Mouse (Mus musculus): Measurements from ENCODE around the gene Slco1a1. TPM values are rescaled to one million over a fixed set of nuclear protein-coding genes. Genes with fewer than 3 reads are reported as not detected.
A peak's percentile ranks its signal among the peaks of the same experiment; 100 is the strongest.

Slco1a1 gene
- not detected in 2 replicates for polyA plus RNA-seq (2014; fragmentation: Nextera tagmentation; extraction: Ambion mirVana)

- Histone ChIP-seq H3K9ac (replicated peaks; ENCODE audit: low read length) (no peak within 1 kb of the TSS), H3K27ac (replicated peaks; ENCODE audit: low read depth, low read length) (no peak within 1 kb of the TSS), H3K9me3 (ENCODE audit: control insufficient read depth, low read length) (no peaks in the 10 kb centered on the region), H3K4me3 (replicated peaks; ENCODE audit: low read depth, low read length) (no peak within 1 kb of the TSS), H3K4me1 (ENCODE audit: control insufficient read depth, insufficient read depth, low read length) (no peaks in the 10 kb centered on the region), H3K36me3 (ENCODE audit: control insufficient read depth, insufficient read depth, low read length) (no peaks in the 10 kb centered on the region), H3K4me2 (ENCODE audit: low read length) (no peak within 1 kb of the TSS), H3K27me3 (ENCODE audit: control insufficient read depth, insufficient read depth, low read length) (no peaks in the 10 kb centered on the region)
- no peak for DNase-seq
- ATAC-seq (ENCODE audit: low FRiP score, low TSS enrichment): no peak
Measured at GRCm38 (mm10) chr6:141946862-141947261, at the start of gene Slco1a1. Gene Slco1a1 (minus strand): TSS chr6:141946962.

GRCm38 (mm10) chr6:141986772-141987171 is 40.0 kb upstream of the Slco1a1 start:
- over 99% methylated on average over 6 of the region's 6 CpGs for WGBS
- ATAC-seq (ENCODE audit: low FRiP score, low TSS enrichment) (no peak), DNase-seq (no peak)
- no peaks in the 10 kb centered on the region for H3K36me3 ChIP-seq (ENCODE audit: control insufficient read depth, insufficient read depth, low read length)
- no peak overlapping the region for H3K27ac ChIP-seq (replicated peaks; ENCODE audit: low read depth, low read length)
- no peak overlapping the region for H3K9ac ChIP-seq (replicated peaks; ENCODE audit: low read length)
- H3K9me3 ChIP-seq (ENCODE audit: control insufficient read depth, low read length): no peaks in the 10 kb centered on the region
- H3K4me1 ChIP-seq (ENCODE audit: control insufficient read depth, insufficient read depth, low read length): no peaks in the 10 kb centered on the region
- H3K4me2 ChIP-seq (ENCODE audit: low read length): no peak overlapping the region
- H3K4me3 ChIP-seq (replicated peaks; ENCODE audit: low read depth, low read length): no peak overlapping the region
- H3K27me3 ChIP-seq (ENCODE audit: control insufficient read depth, insufficient read depth, low read length): no peaks in the 10 kb centered on the region

GRCm38 (mm10) chr6:141984644-141985043 is 37.9 kb upstream of the Slco1a1 start:
- Histone ChIP-seq H3K9me3 (ENCODE audit: control insufficient read depth, low read length) (no peaks in the 10 kb centered on the region), H3K27ac (replicated peaks; ENCODE audit: low read depth, low read length) (no peak overlapping the region), H3K9ac (replicated peaks; ENCODE audit: low read length) (no peak overlapping the region), H3K36me3 (ENCODE audit: control insufficient read depth, insufficient read depth, low read length) (no peaks in the 10 kb centered on the region), H3K27me3 (ENCODE audit: control insufficient read depth, insufficient read depth, low read length) (no peaks in the 10 kb centered on the region), H3K4me2 (ENCODE audit: low read length) (no peak overlapping the region), H3K4me3 (replicated peaks; ENCODE audit: low read depth, low read length) (no peak overlapping the region), H3K4me1 (ENCODE audit: control insufficient read depth, insufficient read depth, low read length) (no peaks in the 10 kb centered on the region)
- ATAC-seq (ENCODE audit: low FRiP score, low TSS enrichment): 0 out of 2 replicates have a peak, but pooled peaks have one; percentile 3
- WGBS: 89% methylated on average over 3 of the region's 3 CpGs
- DNase-seq: no peak

- 78% methylated on average over 1 of the region's 1 CpGs for WGBS
- no peak overlapping the region for H3K9ac ChIP-seq (replicated peaks; ENCODE audit: low read length)
- ATAC-seq (ENCODE audit: low FRiP score, low TSS enrichment): no peak
Measured at GRCm38 (mm10) chr6:141962420-141962819, 15.7 kb upstream of the Slco1a1 start.

GRCm38 (mm10) chr6:141961861-141962260 is 15.1 kb upstream of the Slco1a1 start:
- H3K9me3 ChIP-seq (ENCODE audit: control insufficient read depth, low read length): no peaks in the 10 kb centered on the region
- no peaks in the 10 kb centered on the region for H3K4me1 ChIP-seq (ENCODE audit: control insufficient read depth, insufficient read depth, low read length)
- no peak overlapping the region for H3K27ac ChIP-seq (replicated peaks; ENCODE audit: low read depth, low read length)
- DNase-seq: no peak
- H3K36me3 ChIP-seq (ENCODE audit: control insufficient read depth, insufficient read depth, low read length): no peaks in the 10 kb centered on the region
- no peak overlapping the region for H3K4me3 ChIP-seq (replicated peaks; ENCODE audit: low read depth, low read length)
- ATAC-seq (ENCODE audit: low FRiP score, low TSS enrichment): no peak
- no peak overlapping the region for H3K4me2 ChIP-seq (ENCODE audit: low read length)
- WGBS: 91% methylated on average over 3 of the region's 3 CpGs
- no peak overlapping the region for H3K9ac ChIP-seq (replicated peaks; ENCODE audit: low read length)
- H3K27me3 ChIP-seq (ENCODE audit: control insufficient read depth, insufficient read depth, low read length): no peaks in the 10 kb centered on the region

More at GRCm38 (mm10) chr6:141962420-141962819, 15.7 kb upstream of the Slco1a1 start:
- no peak overlapping the region for H3K4me3 ChIP-seq (replicated peaks; ENCODE audit: low read depth, low read length)
- no peaks in the 10 kb centered on the region for H3K27me3 ChIP-seq (ENCODE audit: control insufficient read depth, insufficient read depth, low read length)
- H3K9me3 ChIP-seq (ENCODE audit: control insufficient read depth, low read length): no peaks in the 10 kb centered on the region
- no peak for DNase-seq
- no peak overlapping the region for H3K27ac ChIP-seq (replicated peaks; ENCODE audit: low read depth, low read length)
- H3K4me2 ChIP-seq (ENCODE audit: low read length): no peak overlapping the region
- no peaks in the 10 kb centered on the region for H3K4me1 ChIP-seq (ENCODE audit: control insufficient read depth, insufficient read depth, low read length)
- H3K36me3 ChIP-seq (ENCODE audit: control insufficient read depth, insufficient read depth, low read length): no peaks in the 10 kb centered on the region

- H3K36me3 ChIP-seq (ENCODE audit: control insufficient read depth, insufficient read depth, low read length): no peaks in the 10 kb centered on the region
- no peak overlapping the region for H3K27ac ChIP-seq (replicated peaks; ENCODE audit: low read depth, low read length)
- no peaks in the 10 kb centered on the region for H3K27me3 ChIP-seq (ENCODE audit: control insufficient read depth, insufficient read depth, low read length)
- whole genome bisulfite sequencing: 81% methylated on average over 5 of the region's 5 CpGs
- H3K4me1 ChIP-seq (ENCODE audit: control insufficient read depth, insufficient read depth, low read length): no peaks in the 10 kb centered on the region
- H3K4me3 ChIP-seq (replicated peaks; ENCODE audit: low read depth, low read length): no peak overlapping the region
- DNase-seq (no peak), ATAC-seq (ENCODE audit: low FRiP score, low TSS enrichment) (no peak)
- H3K9ac ChIP-seq (replicated peaks; ENCODE audit: low read length): no peak overlapping the region
- no peaks in the 10 kb centered on the region for H3K9me3 ChIP-seq (ENCODE audit: control insufficient read depth, low read length)
- H3K4me2 ChIP-seq (ENCODE audit: low read length): no peak overlapping the region
Measured at GRCm38 (mm10) chr6:141960482-141960881, 13.7 kb upstream of the Slco1a1 start.

- H3K4me1 ChIP-seq (ENCODE audit: control insufficient read depth, insufficient read depth, low read length): no peaks in the 10 kb centered on the region
- no peaks in the 10 kb centered on the region for H3K36me3 ChIP-seq (ENCODE audit: control insufficient read depth, insufficient read depth, low read length)
- ATAC-seq (ENCODE audit: low FRiP score, low TSS enrichment) (no peak), DNase-seq (no peak)
- no peak overlapping the region for H3K4me3 ChIP-seq (replicated peaks; ENCODE audit: low read depth, low read length)
- H3K9ac ChIP-seq (replicated peaks; ENCODE audit: low read length): no peak overlapping the region
- H3K27me3 ChIP-seq (ENCODE audit: control insufficient read depth, insufficient read depth, low read length): no peaks in the 10 kb centered on the region
- H3K9me3 ChIP-seq (ENCODE audit: control insufficient read depth, low read length): no peaks in the 10 kb centered on the region
- no peak overlapping the region for H3K27ac ChIP-seq (replicated peaks; ENCODE audit: low read depth, low read length)
- H3K4me2 ChIP-seq (ENCODE audit: low read length): no peak overlapping the region
- WGBS: 87% methylated on average over 1 of the region's 1 CpGs
Measured at GRCm38 (mm10) chr6:141940451-141940850, 6.3 kb downstream of the Slco1a1 start.

- DNase-seq (no peak), ATAC-seq (ENCODE audit: low FRiP score, low TSS enrichment) (no peak)
- 65% methylated on average over 2 of the region's 2 CpGs for WGBS
- Histone ChIP-seq H3K27ac (replicated peaks; ENCODE audit: low read depth, low read length) (no peak overlapping the region), H3K4me3 (replicated peaks; ENCODE audit: low read depth, low read length) (no peak overlapping the region), H3K4me1 (ENCODE audit: control insufficient read depth, insufficient read depth, low read length) (no peaks in the 10 kb centered on the region), H3K4me2 (ENCODE audit: low read length) (no peak overlapping the region), H3K36me3 (ENCODE audit: control insufficient read depth, insufficient read depth, low read length) (no peaks in the 10 kb centered on the region), H3K27me3 (ENCODE audit: control insufficient read depth, insufficient read depth, low read length) (no peaks in the 10 kb centered on the region), H3K9ac (replicated peaks; ENCODE audit: low read length) (no peak overlapping the region), H3K9me3 (ENCODE audit: control insufficient read depth, low read length) (no peaks in the 10 kb centered on the region)
Measured at GRCm38 (mm10) chr6:141898197-141898596, 48.6 kb downstream of the Slco1a1 start.

- ATAC-seq (ENCODE audit: low FRiP score, low TSS enrichment) (no peak), DNase-seq (no peak)
- H3K4me2 ChIP-seq (ENCODE audit: low read length): no peak overlapping the region
- H3K27ac ChIP-seq (replicated peaks; ENCODE audit: low read depth, low read length): no peak overlapping the region
- no peak overlapping the region for H3K4me3 ChIP-seq (replicated peaks; ENCODE audit: low read depth, low read length)
- H3K9me3 ChIP-seq (ENCODE audit: control insufficient read depth, low read length): no peaks in the 10 kb centered on the region
- H3K27me3 ChIP-seq (ENCODE audit: control insufficient read depth, insufficient read depth, low read length): no peaks in the 10 kb centered on the region
- WGBS: 62% methylated on average over 2 of the region's 2 CpGs
- H3K9ac ChIP-seq (replicated peaks; ENCODE audit: low read length): no peak overlapping the region
- no peaks in the 10 kb centered on the region for H3K36me3 ChIP-seq (ENCODE audit: control insufficient read depth, insufficient read depth, low read length)
- no peaks in the 10 kb centered on the region for H3K4me1 ChIP-seq (ENCODE audit: control insufficient read depth, insufficient read depth, low read length)
Measured at GRCm38 (mm10) chr6:141889723-141890122, 57.0 kb downstream of the Slco1a1 start.
